Mouse (Mus musculus) B cell, adult 2 months (primary cell): ENCODE results near the gene Gm6176.
"Not testable (repeated sequence)": the region's sequence is repeated elsewhere in the genome, so short reads cannot be mapped to it uniquely, and the experiment has no call there.

Experiments
- DNase-seq, 2 experiments: peaks; one replicate each; pipeline ENCODE4 v3.0.0; 2022

The Gm6176 gene

DNA sequence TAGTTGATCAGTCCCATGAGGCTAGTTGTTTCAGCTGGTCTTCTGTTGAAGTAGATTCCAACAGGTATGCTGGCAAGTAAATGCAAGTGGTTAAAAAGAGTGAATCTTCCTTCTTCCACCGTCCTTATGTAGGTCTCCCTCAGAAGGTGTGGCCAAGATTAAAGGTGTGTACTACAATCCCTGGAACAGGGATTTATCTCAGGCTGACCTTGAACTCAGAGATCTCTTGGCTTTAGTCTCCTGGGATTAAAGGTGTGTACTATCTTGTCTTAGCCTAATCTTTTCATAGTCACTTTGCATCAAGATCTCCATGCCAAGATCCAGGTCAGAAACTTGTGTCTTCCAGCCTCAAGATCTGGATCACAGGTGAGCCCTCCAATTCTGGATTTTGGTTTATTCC is at the start of gene Gm6176:
Gene Gm6176, minus strand, starts transcription at position 101 of the 400 bp plus-strand sequence.
- not testable (repeated sequence) for DNase-seq

DNA sequence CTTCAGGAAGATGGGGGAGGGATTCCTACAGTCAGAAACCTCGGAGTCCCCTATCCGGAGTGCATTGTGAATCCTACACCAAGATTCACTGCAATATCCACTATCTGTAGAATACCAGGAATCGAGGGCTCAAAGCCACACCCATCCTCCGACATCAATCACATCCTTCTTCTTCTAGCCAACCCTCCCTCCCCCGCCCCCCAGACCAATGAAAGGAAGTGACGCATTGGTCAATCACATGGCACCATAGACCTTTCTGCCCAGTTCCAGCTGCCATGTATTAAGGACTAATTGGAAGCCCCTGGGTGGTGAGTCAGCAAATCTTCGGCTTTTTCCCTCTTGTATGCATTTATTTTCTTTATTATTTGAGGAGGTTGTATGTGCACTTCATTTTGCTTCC is 12.7 kb upstream of the Gm6176 start, which contains the start of gene Vmn1r139:
Gene Vmn1r139, plus strand, starts transcription at position 301 of the 400 bp plus-strand sequence.
- not testable (repeated sequence) for DNase-seq

DNA sequence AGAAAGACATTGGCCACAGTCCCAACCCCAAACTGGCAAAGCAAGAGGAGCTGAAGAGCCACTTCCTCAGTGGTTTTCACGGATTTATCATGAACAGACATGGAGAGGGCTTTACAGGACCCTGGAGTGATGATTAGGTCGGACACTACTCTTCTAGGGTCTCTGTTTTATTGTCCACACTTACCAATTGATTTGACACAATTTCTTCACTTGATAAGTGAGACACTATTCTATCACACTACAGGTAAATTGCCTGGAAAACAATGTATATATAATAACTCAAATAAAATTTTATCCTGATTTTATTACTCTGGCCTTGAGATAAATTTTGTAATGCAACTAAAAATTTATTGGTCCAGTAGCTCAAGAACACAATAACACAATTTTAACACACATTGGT is 27.3 kb downstream of the Gm6176 start, which contains the start of gene Vmn1r138:
Gene Vmn1r138, minus strand, starts transcription at position 101 of the 400 bp plus-strand sequence.
- not testable (repeated sequence) for DNase-seq
